Mouse (Mus musculus) leukemia stem cell, adult 10-12 weeks (primary cell): Measurements from ENCODE around the gene Smim11. TPM values are rescaled to one million over a fixed set of nuclear protein-coding genes. Genes with fewer than 3 reads are reported as not detected.

Experiments
- polyA plus RNA-seq: library from polyadenylated mRNA; stranded (reverse); fragments of >175 nt; gene quantifications from 2 replicates; pipeline ENCODE4 v1.2.3, GENCODE M21; 2012; ENCODE audit warnings: low replicate concordance

The Smim11 gene
- polyA plus RNA-seq: 2.1 and 3.3 TPM in 2 replicates

GRCm38 (mm10) chr16:92300649-92301411 is at the start of gene Smim11:
Gene Smim11, plus strand, starts transcription at chr16:92301286.

GRCm38 (mm10) chr16:92292101-92292500 is 9.0 kb upstream of the Smim11 start, which contains the start of gene Kcne2:
Gene Kcne2, plus strand, starts transcription at chr16:92292389.

GRCm38 (mm10) chr16:92321341-92321740 is 20.3 kb downstream of the Smim11 start, which contains the start of gene Fam243:
Gene Fam243, minus strand, starts transcription at chr16:92321441.

GRCm38 (mm10) chr16:92359229-92359628 is 58.1 kb downstream of the Smim11 start, which contains the start of gene Kcne1:
Gene Kcne1, minus strand, starts transcription at chr16:92359468.

Other genes starting within 250 kb of the Smim11 start
- 10.3 and 18.3 TPM in 2 replicates for gene Mrps6, start 243.0 kb upstream of the Smim11 start, polyA plus RNA-seq
- gene Gm49711, start 243.0 kb upstream of the Smim11 start, polyA plus RNA-seq: not detected in 2 replicates
- gene Slc5a3, start 243.0 kb upstream of the Smim11 start, polyA plus RNA-seq: 0.13 TPM in 1 of 2 replicates, not detected in the other
- not detected in 2 replicates for gene Kcne2, start 8.9 kb upstream of the Smim11 start, polyA plus RNA-seq
- gene Fam243, start 20.2 kb downstream of the Smim11 start, polyA plus RNA-seq: not detected in 2 replicates
- not detected in 2 replicates for gene Kcne1, start 58.2 kb downstream of the Smim11 start, polyA plus RNA-seq
- gene Rcan1, start 169.6 kb downstream of the Smim11 start, polyA plus RNA-seq: 9.0 and 11.1 TPM in 2 replicates
- gene Clic6, start 184.4 kb downstream of the Smim11 start, polyA plus RNA-seq: not detected in 2 replicates